Mouse (Mus musculus) forebrain, embryonic 11.5 days (tissue): Measurements from ENCODE around the gene Prmt8. TPM values are rescaled to one million over a fixed set of nuclear protein-coding genes. Genes with fewer than 3 reads are reported as not detected.

Experiments
- ATAC-seq: fragments of 200-750 bp; cut with Nextera tagmentation; replicated peaks from 2 replicates; pipeline ENCODE4 v1.8.0; 2017; ENCODE audit warnings: moderate TSS enrichment; ENCODE audit not compliant: low FRiP score
- DNase-seq: peaks from one replicate; pipeline ENCODE4 v3.0.0-alpha.2; 2017; ENCODE audit warnings: low spot score
- H3K27ac ChIP-seq: fragments of 300-500 bp; sonication (generic); 2 replicates; pipeline ENCODE4 v1.5.1; 2014; ENCODE audit warnings: low read depth, low read length
- H3K27me3 ChIP-seq: fragments of 300-500 bp; sonication (generic); 2 replicates; pipeline ENCODE4 v1.6.1; 2014; ENCODE audit warnings: mild to moderate bottlenecking, low read length, mixed read lengths; ENCODE audit not compliant: control insufficient read depth, insufficient read depth
- H3K36me3 ChIP-seq: fragments of 300-500 bp; sonication (generic); 2 replicates; pipeline ENCODE4 v1.6.1; 2014; ENCODE audit warnings: mild to moderate bottlenecking, low read length, moderate library complexity, mixed read lengths; ENCODE audit not compliant: control insufficient read depth, insufficient read depth
- H3K4me1 ChIP-seq: fragments of 300-500 bp; sonication (generic); replicated peaks from 2 replicates; pipeline ENCODE4 v1.6.1; 2014; ENCODE audit warnings: low read length, mixed read lengths; ENCODE audit not compliant: control insufficient read depth, insufficient read depth
- H3K4me2 ChIP-seq: fragments of 300-500 bp; sonication (generic); 2 replicates; pipeline ENCODE4 v1.6.1; 2014; ENCODE audit warnings: low read depth, mild to moderate bottlenecking, low read length, moderate library complexity, mixed read lengths; ENCODE audit not compliant: severe bottlenecking
- H3K4me3 ChIP-seq: fragments of 300-500 bp; sonication (generic); 2 replicates; pipeline ENCODE4 v1.5.1; 2014; ENCODE audit warnings: low read depth, low read length
- H3K9ac ChIP-seq: fragments of 300-500 bp; sonication (generic); 2 replicates; pipeline ENCODE4 v1.6.1; 2014; ENCODE audit warnings: low read length
- H3K9me3 ChIP-seq: fragments of 300-500 bp; sonication (generic); 2 replicates; pipeline ENCODE4 v1.6.1; 2016; ENCODE audit warnings: low read length, mixed read lengths; ENCODE audit not compliant: control insufficient read depth
- WGBS: fragments of 180-500 bp; shearing (Covaris S2); extraction: QIAGEN DNeasy Blood & Tissue Kit; methylation state at CpG from one replicate; pipeline ENCODE4 v1.1.7; 2014; 5-methylcytosine and 5-hydroxymethylcytosine counted together
- polyA plus RNA-seq: library from polyadenylated mRNA; unstranded; fragments of >200 nt; fragmentation: Nextera tagmentation; extraction: Ambion mirVana; gene quantifications from 2 replicates; pipeline ENCODE4 v1.2.1, GENCODE M21; 2014

The Prmt8 gene
- polyA plus RNA-seq, 1 experiment from 2014 or later, result 11.8 TPM

- no peak overlapping the region for H3K27ac ChIP-seq
- H3K27me3 ChIP-seq, result peaks cover 41% of the 10 kb centered on the region
These were observed 2.0 kb downstream of the Prmt8 start for GRCm38 (mm10) chr6:127767201-127767705.

GRCm38 (mm10) chr6:127766641-127767200 is 2.6 kb downstream of the Prmt8 start:
- DNase-seq, result peak; percentile 59
- peak overlapping the region; percentile 12; the same call in 1 of the 2 replicates for H3K9ac ChIP-seq
- H3K27me3 ChIP-seq, result peaks cover 41% of the 10 kb centered on the region
- peak overlapping the region; percentile 59 for H3K4me3 ChIP-seq
- peak overlapping the region; percentile 97 for H3K4me2 ChIP-seq
- H3K9me3 ChIP-seq, result no peaks in the 10 kb centered on the region
- no peaks in the 10 kb centered on the region for H3K36me3 ChIP-seq
- H3K27ac ChIP-seq, result no peak overlapping the region
- peaks cover 21% of the 10 kb centered on the region; the same call in 1 of the 2 replicates for H3K4me1 ChIP-seq
- under 1% methylated on average over 28 of the region's 28 CpGs for WGBS
- peak; percentile 38 for ATAC-seq

More at GRCm38 (mm10) chr6:127767201-127767705, 2.0 kb downstream of the Prmt8 start:
- DNase-seq (peak; percentile 55), ATAC-seq (no peak; the same call in 1 of the 2 replicates)
- H3K4me1 ChIP-seq, result peaks cover 21% of the 10 kb centered on the region; the same call in 1 of the 2 replicates
- H3K4me3 ChIP-seq, result peak overlapping the region; percentile 59
- H3K9me3 ChIP-seq, result no peaks in the 10 kb centered on the region
- H3K36me3 ChIP-seq, result no peaks in the 10 kb centered on the region
- WGBS, result under 1% methylated on average over 18 of the region's 18 CpGs
- peak overlapping the region; percentile 51 for H3K9ac ChIP-seq
- peak overlapping the region; percentile 97 for H3K4me2 ChIP-seq

- H3K9ac ChIP-seq, result no peak overlapping the region
- H3K9me3 ChIP-seq, result no peaks in the 10 kb centered on the region
- H3K4me2 ChIP-seq, result peak overlapping the region; percentile 97
- H3K4me1 ChIP-seq, result peaks cover 21% of the 10 kb centered on the region; the same call in 1 of the 2 replicates
- no peaks in the 10 kb centered on the region for H3K36me3 ChIP-seq
- WGBS, result 20% methylated on average over 9 of the region's 11 CpGs
- H3K4me3 ChIP-seq, result peak overlapping the region; percentile 59; the same call in 1 of the 2 replicates
- peaks cover 41% of the 10 kb centered on the region for H3K27me3 ChIP-seq
- H3K27ac ChIP-seq, result no peak overlapping the region
- DNase-seq, result no peak
- ATAC-seq, result no peak
These were observed 3.1 kb downstream of the Prmt8 start for GRCm38 (mm10) chr6:127766041-127766604.

- Histone ChIP-seq H3K4me3 (no peak overlapping the region), H3K9ac (no peak overlapping the region), H3K4me1 (peaks cover 21% of the 10 kb centered on the region; the same call in 1 of the 2 replicates), H3K27me3 (peaks cover 40% of the 10 kb centered on the region), H3K4me2 (peak overlapping the region; percentile 97; the same call in 1 of the 2 replicates), H3K36me3 (no peaks in the 10 kb centered on the region), H3K9me3 (no peaks in the 10 kb centered on the region), H3K27ac (no peak overlapping the region)
- ATAC-seq (no peak), DNase-seq (no peak)
- WGBS, result 48% methylated on average over 5 of the region's 5 CpGs
These were observed 3.7 kb downstream of the Prmt8 start for GRCm38 (mm10) chr6:127765573-127765972.

- DNase-seq, result no peak
- Histone ChIP-seq H3K4me3 (no peak overlapping the region), H3K9me3 (no peaks in the 10 kb centered on the region), H3K27ac (no peak overlapping the region), H3K36me3 (no peaks in the 10 kb centered on the region), H3K4me1 (0 out of 2 replicates have a peak, but pooled peaks cover 4% of the 10 kb centered on the region), H3K9ac (no peak overlapping the region), H3K27me3 (no peaks in the 10 kb centered on the region), H3K4me2 (no peak overlapping the region)
- ATAC-seq, result peak; percentile 19; the same call in 1 of the 2 replicates
- 58% methylated on average over 4 of the region's 4 CpGs for WGBS
These were observed 11.0 kb downstream of the Prmt8 start for GRCm38 (mm10) chr6:127758264-127758663.

- 0 out of 2 replicates have a peak, but pooled peaks cover 4% of the 10 kb centered on the region for H3K4me1 ChIP-seq
- no peak overlapping the region for H3K4me3 ChIP-seq
- H3K36me3 ChIP-seq, result no peaks in the 10 kb centered on the region
- H3K9me3 ChIP-seq, result no peaks in the 10 kb centered on the region
- DNase-seq (no peak), ATAC-seq (peak; percentile 80)
- no peak overlapping the region for H3K4me2 ChIP-seq
- H3K27ac ChIP-seq, result no peak overlapping the region
- no peak overlapping the region for H3K9ac ChIP-seq
- 58% methylated on average over 5 of the region's 5 CpGs for WGBS
- H3K27me3 ChIP-seq, result no peaks in the 10 kb centered on the region
These were observed 11.6 kb downstream of the Prmt8 start for GRCm38 (mm10) chr6:127757667-127758167.

GRCm38 (mm10) chr6:127756856-127757255 is 12.4 kb downstream of the Prmt8 start:
- Histone ChIP-seq H3K4me3 (no peak overlapping the region), H3K4me2 (no peak overlapping the region), H3K36me3 (no peaks in the 10 kb centered on the region), H3K4me1 (peaks cover 4% of the 10 kb centered on the region; the same call in 1 of the 2 replicates), H3K9ac (no peak overlapping the region), H3K27ac (no peak overlapping the region), H3K27me3 (no peaks in the 10 kb centered on the region), H3K9me3 (no peaks in the 10 kb centered on the region)
- DNase-seq, result no peak
- WGBS, result 48% methylated on average over 12 of the region's 12 CpGs
- ATAC-seq, result no peak

GRCm38 (mm10) chr6:127753228-127753627 is 16.0 kb downstream of the Prmt8 start:
- 65% methylated on average over 6 of the region's 6 CpGs for WGBS
- no peak overlapping the region for H3K27ac ChIP-seq

More at GRCm38 (mm10) chr6:127753228-127753627, 16.0 kb downstream of the Prmt8 start:
- H3K4me3 ChIP-seq, result no peak overlapping the region
- H3K36me3 ChIP-seq, result no peaks in the 10 kb centered on the region
- no peaks in the 10 kb centered on the region; the same call in 1 of the 2 replicates for H3K4me1 ChIP-seq
- no peak overlapping the region for H3K4me2 ChIP-seq
- no peaks in the 10 kb centered on the region for H3K9me3 ChIP-seq
- ATAC-seq (no peak), DNase-seq (no peak)
- H3K9ac ChIP-seq, result no peak overlapping the region
- H3K27me3 ChIP-seq, result no peaks in the 10 kb centered on the region
